Mouse (Mus musculus) hematopoietic stem cell, adult 5-6 weeks (primary cell): ENCODE results near the gene Nt5c1b. TPM values are rescaled to one million over a fixed set of nuclear protein-coding genes. Genes with fewer than 3 reads are reported as not detected.

Experiments
- total RNA-seq: library from RNA; stranded (forward); fragments of 172-1452, 232-1000 nt; gene quantifications from 2 replicates; pipeline ENCODE4 v1.2.3, GENCODE M21; 2017

Nt5c1b gene
- total RNA-seq, 1 experiment from 2014 or later, result not detected

Other genes starting within 250 kb of the Nt5c1b start
- gene Rdh14, start 20.8 kb downstream of the Nt5c1b start, total RNA-seq, result 15.6 and 23.8 TPM in 2 replicates